Mouse (Mus musculus) heart, adult 9 months (tissue): ENCODE data around the gene Ccdc66.

ENCODE experiments used
- DNase-seq, 2 experiments: peaks; one replicate each; pipeline ENCODE4 v3.0.0; 2022; ENCODE audit warnings: low spot score in 2 of 2

Gene Ccdc66

DNA sequence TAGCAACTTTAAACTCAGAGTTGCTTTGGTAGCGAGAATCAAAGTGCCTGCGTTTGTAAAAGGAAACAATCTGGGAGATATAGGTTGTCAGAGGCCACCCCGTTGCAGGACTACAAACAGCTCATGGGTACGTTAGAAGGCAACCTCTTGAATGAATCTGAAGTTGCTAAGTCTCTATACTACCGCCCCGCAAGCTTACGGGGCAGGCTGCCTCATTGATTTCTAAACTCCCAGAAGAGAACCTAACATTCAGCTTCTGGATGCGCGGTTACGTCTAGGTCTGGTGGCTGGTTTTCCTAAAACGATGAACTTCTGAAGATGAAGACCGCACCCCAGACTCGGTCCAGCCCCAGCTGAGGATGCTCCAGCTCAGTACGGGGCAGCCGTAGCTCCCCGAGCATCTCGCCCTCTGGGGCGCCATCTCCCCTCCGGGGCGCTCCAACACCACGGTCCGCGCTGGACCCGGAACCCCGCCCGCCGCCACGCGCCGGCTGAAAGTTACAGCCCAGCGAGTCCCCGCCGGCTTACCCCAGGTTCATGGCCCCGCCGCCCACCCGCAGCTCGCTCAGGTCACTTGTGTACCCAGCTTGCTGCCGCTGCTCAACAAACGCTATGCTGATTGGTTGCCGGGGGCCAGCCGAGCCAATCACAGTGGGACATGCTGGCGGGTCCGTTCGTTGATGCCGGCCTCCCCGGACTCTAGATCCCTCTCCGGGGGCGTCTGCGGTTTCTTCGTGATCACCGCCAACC lies at the start of gene Ccdc66:
Ccdc66 (minus strand) TSS at position 567 of the 750 bp plus-strand sequence.
- DNase-seq, result peak; percentile 98 to 99

DNA sequence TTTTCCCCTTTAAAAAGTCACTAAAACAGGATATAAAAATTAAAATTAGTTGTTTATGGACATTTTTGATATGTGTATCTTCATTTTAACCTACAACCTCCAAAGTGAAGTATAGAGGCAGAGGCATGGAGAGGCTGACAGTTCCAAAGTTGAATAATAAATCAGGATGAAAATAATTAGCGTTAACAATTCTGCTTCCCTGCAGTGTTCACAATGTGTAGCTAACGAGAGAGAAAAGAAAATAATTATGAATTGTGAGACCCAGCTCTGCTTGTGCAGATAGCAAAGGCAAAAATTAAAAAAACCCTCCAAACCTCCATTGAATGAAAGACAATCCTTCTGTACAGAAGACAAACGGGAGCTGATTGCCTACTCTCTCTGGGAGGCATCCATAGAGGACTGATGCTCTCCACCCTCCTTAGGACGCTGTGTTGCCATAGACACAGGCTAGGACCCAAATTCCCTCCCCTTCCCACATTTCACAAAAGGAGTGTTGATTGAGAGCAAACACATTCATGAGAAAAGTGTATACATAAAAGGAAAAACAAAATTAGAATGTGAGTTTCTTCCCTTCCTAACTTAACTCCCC lies 35.7 kb upstream of the Ccdc66 start:
- no peak for DNase-seq

DNA sequence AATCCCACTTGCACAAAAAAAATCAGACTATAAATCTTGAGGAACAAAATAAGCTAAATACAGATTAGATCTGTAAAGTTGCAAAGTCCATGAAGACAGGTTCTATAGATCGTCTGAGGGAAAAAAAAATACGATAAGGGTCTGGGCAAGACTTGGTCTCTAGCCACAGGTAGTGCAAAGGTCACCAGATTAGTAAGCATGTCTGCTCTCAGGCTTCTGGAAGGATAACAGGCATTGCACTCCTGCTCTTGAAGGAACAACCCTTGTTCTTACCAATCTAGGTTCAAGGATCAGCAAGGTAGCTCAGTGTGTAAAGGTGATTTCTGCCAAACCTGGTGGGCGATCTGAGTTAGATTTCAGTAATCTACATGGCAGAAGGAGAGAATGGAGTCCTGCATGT lies 28.2 kb upstream of the Ccdc66 start:
- no peak for DNase-seq

DNA sequence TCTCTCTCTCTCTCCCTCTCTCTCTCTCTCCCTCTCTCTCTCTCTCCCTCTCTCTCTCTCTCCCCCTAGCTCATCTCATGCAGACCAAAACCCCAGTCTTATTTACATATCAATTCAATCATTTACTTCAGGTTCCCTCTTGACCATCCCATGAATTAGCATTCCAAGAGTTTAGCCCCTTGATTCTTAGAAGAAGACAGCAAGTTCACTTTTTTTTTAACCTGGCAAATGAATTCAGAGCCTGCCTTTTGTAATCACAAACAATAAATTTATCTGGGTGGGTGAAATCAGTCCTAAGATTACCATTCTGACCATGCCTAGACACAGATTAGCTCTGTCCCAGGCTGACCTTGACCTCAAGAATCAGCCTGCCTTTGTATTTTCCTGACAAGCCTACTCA lies 16.3 kb upstream of the Ccdc66 start:
- no peak for DNase-seq

DNA sequence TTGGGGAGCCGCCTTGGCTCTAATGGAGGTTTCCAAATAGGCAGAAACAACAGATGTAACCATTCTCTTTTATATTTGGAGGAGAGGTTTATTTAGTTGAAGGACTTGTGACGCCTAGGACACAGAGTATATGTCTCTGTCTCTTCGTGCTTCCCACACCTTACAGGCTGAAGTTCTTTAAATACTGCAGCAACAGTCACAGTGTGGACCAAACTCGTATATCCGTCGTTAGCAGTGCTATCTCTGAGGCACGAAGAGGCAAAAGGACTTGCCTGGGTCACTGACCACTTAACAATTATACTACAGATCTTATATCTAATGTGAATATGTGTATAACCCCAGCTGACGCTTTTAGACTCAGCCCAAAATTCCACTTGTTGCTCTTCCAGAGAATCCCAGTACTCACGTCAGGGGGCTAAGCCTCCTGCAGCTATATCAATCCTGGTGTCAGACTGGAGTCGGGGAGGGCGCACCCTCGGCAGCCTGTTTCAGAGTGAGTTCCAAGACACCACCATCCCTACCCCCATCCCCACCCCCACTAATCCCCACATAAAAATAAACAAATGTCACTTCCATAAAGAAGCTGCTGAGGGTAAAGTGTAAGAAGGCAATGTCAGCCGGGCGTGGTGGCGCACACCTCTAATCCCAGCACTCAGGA lies 513 bp upstream of the Ccdc66 start:
- peak in 1 of 2 experiments; percentile 4 for DNase-seq

DNA sequence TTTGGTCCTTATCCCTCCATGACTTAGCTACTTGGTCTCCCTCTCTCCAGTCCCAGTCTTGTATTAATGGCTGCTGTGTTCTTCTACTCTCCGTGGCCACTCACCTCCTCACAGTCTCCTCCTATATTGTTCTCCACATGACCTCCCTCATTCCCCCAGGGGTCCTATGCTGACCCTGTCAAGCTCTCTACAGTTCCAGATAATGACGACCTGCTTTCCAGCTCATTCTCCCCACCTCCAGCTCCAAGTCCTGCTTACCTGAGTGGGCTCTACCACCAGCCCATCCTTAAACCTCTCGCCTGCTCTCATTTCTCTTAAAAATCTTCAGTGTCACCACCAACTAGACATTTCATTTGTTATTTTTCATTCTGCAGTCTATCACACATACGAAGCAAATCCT lies 7.2 kb downstream of the Ccdc66 start:
- DNase-seq, result no peak

DNA sequence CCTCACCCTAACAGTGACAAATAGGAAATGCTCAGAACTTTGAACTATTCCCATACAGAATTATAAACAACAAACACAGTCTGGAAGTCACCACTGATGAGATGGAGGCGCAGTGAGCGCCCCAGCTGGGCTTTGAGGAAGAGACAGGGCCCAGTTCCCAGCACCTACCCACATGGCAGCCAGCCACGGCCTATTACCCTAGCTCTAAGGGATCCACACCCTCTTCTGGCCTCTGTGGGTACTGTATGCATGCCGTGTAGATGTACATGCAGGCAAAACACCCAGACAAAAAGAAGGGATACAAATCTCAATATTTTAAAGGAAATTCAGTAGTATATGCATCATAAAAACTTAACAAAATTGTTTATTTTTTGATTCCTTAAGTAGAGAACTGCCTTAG lies 14.7 kb downstream of the Ccdc66 start:
- no peak for DNase-seq

DNA sequence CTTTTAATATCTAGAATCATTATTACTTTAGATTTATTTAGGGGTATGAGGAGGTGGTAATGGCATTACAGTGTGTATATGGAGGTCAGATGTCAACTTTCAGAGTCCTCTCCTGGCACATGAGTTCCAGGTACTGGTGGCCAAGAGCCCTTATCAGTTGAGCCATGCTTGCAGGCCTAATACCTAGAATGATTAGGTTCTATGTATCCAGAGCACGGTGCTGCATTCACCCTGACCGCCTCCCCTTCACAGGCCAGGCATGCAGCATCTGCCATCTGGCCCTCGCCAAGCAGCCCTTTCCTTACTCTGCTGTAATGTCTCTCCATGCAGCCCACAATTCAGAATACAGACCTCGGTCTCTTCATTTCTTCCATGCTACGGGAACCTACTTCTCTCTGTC lies 16.9 kb downstream of the Ccdc66 start:
- DNase-seq, result no peak

DNA sequence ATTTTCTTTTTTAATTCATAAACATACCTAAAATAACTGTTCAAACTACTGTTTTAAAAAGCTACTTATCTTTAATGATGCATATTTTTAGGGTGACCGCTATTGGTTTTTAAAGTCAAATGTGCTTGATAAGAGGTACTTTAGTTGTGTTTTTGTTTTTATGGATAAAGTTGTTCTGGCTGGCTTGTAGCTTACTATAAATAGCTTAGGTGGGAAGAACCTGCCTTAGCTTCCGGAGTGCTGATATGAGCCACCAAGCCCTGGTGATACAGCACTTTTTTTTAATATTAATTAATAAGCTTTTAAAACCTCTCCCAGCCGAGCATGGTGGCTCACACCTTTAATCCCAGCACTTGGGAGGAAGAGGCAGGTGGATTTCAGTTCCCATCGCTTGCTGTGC lies 61.3 kb downstream of the Ccdc66 start:
- DNase-seq, result no peak

DNA sequence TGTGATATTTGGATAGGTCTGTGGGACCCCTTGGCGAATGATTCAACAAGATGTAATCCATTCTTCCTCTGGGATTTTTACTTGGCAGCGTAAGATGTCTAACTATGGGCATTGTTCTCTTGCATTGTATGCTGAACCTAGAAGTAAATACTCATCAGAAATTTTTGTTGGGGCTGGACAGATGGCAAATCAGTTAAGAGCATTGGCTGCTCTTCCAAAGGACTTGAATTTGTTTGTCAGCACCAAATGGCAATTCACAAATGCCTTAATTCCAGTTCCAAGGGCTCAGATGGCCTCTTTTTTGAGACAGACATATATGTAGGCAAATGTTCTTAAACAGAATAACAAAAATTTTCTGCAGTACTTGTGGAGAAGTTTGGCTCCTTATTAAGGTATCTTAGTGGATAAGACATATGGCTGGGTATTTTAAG lies 63.4 kb downstream of the Ccdc66 start:
- no peak for DNase-seq

DNA sequence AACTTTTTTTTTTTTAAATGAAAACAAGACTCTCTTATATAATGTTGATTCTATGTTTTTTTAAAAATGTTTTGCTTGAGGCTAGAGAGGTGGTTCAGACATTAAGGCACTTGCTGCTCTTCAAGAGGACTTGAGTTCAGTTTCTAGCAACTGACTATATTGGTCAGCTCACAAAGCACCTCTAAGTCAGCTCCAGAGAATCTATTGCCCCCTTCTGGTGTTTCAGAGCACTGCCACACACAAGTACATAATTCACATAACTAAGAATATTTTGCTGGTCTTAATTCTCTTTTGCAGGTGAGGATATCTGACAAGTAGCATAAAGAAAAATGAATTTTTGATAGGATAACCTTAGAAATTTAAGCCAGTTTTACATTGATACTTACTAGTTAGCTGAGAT lies 67.3 kb downstream of the Ccdc66 start:
- DNase-seq, result no peak

DNA sequence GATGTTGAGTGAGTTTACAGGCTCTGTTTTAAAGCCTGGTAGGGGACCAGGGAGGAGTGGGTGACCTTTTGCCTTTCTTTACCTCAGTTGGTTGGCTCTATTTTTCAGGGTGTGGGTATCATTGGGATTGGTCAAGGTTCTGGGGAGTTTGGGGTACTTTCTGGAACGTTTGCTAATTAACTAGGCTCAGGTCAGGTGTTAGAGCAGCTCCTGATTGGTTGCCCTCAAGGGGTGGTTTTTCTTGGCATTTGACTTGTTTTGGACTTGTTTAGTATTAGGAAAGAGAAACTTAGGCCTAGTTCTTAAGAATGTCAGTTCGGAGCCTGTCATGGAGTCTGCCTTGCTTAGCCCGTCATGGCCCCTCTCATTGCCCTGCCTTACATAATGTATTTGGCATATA lies 71.4 kb downstream of the Ccdc66 start:
- no peak for DNase-seq

DNA sequence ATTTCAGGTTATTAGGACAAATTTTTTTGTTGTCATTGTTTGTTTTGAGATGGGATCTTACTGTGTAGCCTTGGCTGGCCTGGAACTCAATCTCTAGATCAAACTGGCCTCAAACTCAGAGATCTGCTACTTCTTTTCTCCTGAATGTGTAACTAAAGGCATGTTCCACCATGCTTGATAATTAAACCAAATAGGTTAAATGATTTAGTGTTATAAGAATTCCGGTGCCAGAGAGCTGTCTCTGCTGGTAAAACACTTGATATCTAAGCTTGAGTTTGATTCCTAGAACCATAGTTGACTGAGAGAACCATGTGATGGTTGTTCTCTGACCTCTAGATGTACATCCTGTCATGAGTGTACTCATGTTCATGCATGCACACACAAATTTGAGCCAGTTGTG lies 72.1 kb downstream of the Ccdc66 start:
- DNase-seq, result no peak

DNA sequence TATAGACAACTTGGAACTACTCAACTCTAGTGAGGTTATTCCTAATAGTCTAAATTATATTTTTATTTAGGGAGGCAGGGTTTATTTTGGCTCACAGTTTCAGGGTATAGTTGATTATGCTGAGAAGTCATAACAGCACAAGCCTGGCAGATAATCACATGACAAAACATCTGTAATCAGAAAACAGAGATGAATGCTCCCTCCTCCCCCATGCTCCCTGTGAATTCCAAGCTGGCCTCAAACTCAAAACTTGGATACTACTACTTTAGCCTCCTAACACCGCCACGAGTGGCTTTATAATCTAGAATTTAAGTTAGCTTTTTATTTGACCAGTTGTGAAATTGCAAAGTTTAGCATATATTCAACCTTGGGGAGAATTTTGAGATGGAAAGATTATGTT lies 76.2 kb downstream of the Ccdc66 start:
- DNase-seq, result no peak
